Mouse (Mus musculus) forebrain, postnatal 0 days (tissue): ENCODE measurements around the gene Top2b. TPM values are rescaled to one million over a fixed set of nuclear protein-coding genes. Genes with fewer than 3 reads are reported as not detected.

Experiments used
- ATAC-seq: fragments of 200-750 bp; cut with Nextera tagmentation; 2 replicates; pipeline ENCODE4 v1.8.0; 2017; ENCODE audit warnings: mild to moderate bottlenecking, moderate library complexity
- DNase-seq: peaks from one replicate; pipeline ENCODE4 v3.0.0-alpha.2; 2015
- H3K27ac ChIP-seq: fragments of 300-500 bp; sonication (generic); 2 replicates; pipeline ENCODE4 v1.5.1; 2014; ENCODE audit warnings: low read depth, mild to moderate bottlenecking, antibody characterized with exemption, low read length, moderate library complexity, mixed read lengths
- H3K27me3 ChIP-seq: fragments of 300-500 bp; sonication (generic); 2 replicates; pipeline ENCODE4 v1.6.1; 2014; ENCODE audit warnings: mild to moderate bottlenecking, low read length, mixed read lengths; ENCODE audit not compliant: insufficient read depth
- H3K36me3 ChIP-seq: fragments of 300-500 bp; sonication (generic); 2 replicates; pipeline ENCODE4 v1.6.1; 2014; ENCODE audit warnings: mild to moderate bottlenecking, moderate library complexity; ENCODE audit not compliant: insufficient read depth
- H3K4me1 ChIP-seq: fragments of 300-500 bp; sonication (generic); 2 replicates; pipeline ENCODE4 v1.6.1; 2014; ENCODE audit warnings: antibody characterized with exemption; ENCODE audit not compliant: insufficient read depth
- H3K4me2 ChIP-seq: fragments of 300-500 bp; sonication (generic); 2 replicates; pipeline ENCODE4 v1.6.1; 2014; ENCODE audit warnings: low read depth, mild to moderate bottlenecking, moderate library complexity
- H3K4me3 ChIP-seq: fragments of 300-500 bp; sonication (generic); 2 replicates; pipeline ENCODE4 v1.5.1; 2014; ENCODE audit warnings: low read depth, low read length, mixed read lengths
- H3K9ac ChIP-seq: fragments of 300-500 bp; sonication (generic); 2 replicates; pipeline ENCODE4 v1.6.1; 2014; ENCODE audit warnings: mild to moderate bottlenecking
- H3K9me3 ChIP-seq: fragments of 300-500 bp; sonication (generic); 2 replicates; pipeline ENCODE4 v1.6.1; 2016; ENCODE audit warnings: low read length
- CTCF ChIP-seq: sonication (generic); IDR thresholded peaks from 2 replicates; pipeline ENCODE4 v1.5.1; 2016; ENCODE audit warnings: antibody characterized with exemption, control low read depth, low read depth
- WGBS: fragments of 180-500 bp; shearing (Covaris S2); extraction: QIAGEN DNeasy Blood & Tissue Kit; methylation state at CpG from one replicate; pipeline ENCODE4 v1.1.7; 2014; 5-methylcytosine and 5-hydroxymethylcytosine counted together
- polyA plus RNA-seq: library from polyadenylated mRNA; unstranded; fragments of >200 nt; fragmentation: Nextera tagmentation; extraction: Ambion mirVana; gene quantifications from 2 replicates; pipeline ENCODE4 v1.2.1, GENCODE M21; 2015
- total RNA-seq: library from RNA; depleted of rRNA; stranded (reverse); fragments of >200 nt; gene quantifications from 2 replicates; pipeline ENCODE4 v1.2.3, GENCODE M21; 2014

Top2b gene
- total and polyA plus RNA-seq, 2 experiments from 2014 or later = 52.8 to 198 TPM

GRCm38 (mm10) chr14:16365362-16366173 is 589 bp downstream of the Top2b start:
- DNase-seq = peak; percentile 72
- H3K27me3 ChIP-seq = no peaks in the 10 kb centered on the region
- H3K4me3 ChIP-seq = peak overlapping the region; percentile 82
- no peaks in the 10 kb centered on the region for H3K36me3 ChIP-seq
- 2% methylated on average over 82 of the region's 87 CpGs for WGBS
- H3K9me3 ChIP-seq = no peaks in the 10 kb centered on the region
- H3K9ac ChIP-seq = peak overlapping the region; percentile 99
- H3K4me1 ChIP-seq = peaks cover 11% of the 10 kb centered on the region; the same call in 1 of the 2 replicates
- no peak for TF ChIP-seq CTCF
- peak overlapping the region; percentile 98 for H3K27ac ChIP-seq
- H3K4me2 ChIP-seq = peak overlapping the region; percentile 85
- peak; percentile 65 for ATAC-seq

DNA sequence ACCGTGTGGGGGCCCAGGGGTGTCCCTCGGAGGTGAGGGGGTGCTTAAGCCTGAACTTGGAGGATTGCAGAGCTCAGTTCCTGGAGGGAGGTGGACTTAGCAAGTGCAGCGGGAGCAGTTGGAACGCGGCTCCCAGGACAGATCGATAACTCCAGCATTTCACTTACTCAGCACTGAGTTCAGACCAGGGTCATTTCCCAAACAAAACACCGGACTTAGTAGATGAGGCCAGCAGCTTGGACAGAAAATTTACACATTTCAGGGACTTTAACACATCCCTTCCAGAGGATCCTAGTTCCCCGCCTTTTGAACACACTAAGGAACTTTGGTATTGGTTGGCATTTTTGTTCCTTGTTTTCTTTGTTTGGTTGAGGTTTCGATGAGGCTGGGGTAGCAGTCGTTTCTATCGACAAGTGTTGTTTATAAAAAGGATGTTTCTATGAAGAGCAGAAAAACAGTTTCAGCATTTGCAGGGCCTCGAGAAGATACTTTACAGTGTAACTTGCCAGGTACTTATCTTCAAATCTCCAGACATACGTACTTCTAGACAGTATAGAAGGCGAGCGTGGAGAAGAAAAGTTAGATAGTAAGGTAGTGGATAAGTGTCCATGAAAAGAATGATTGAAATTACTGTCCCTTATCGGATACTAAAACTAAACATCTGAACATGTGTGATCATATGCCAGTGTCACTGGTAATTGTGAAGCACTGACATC is 1.4 kb downstream of the Top2b start:
- Histone ChIP-seq H3K4me1 (peaks cover 11% of the 10 kb centered on the region; the same call in 1 of the 2 replicates), H3K9me3 (no peaks in the 10 kb centered on the region), H3K36me3 (no peaks in the 10 kb centered on the region), H3K9ac (peak overlapping the region; percentile 99), H3K4me2 (peak overlapping the region; percentile 85), H3K4me3 (peak overlapping the region; percentile 82), H3K27me3 (no peaks in the 10 kb centered on the region), H3K27ac (peak overlapping the region; percentile 98)
- no peak for ATAC-seq
- WGBS = 11% methylated on average over 16 of the region's 16 CpGs
- no peak for TF ChIP-seq CTCF
- DNase-seq = peak; percentile 50

DNA sequence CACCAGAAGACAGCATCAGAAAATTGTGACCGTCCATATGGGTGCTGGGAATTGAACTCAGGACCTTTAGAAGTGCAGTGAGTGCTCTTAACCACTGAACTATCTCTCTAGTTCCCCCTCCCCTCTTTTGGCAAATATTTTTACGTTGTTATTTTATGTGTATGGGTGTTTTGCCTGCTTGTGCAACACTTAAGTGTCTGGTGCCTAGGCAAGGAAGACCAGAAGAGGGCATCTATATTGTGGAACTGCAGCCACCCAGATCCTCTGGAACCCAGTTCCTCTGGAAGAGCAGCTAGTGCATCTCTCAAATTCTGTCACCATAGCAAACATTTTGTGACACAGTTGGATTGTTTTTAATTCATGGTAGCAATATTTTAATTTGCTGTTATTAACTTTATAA is 2.0 kb downstream of the Top2b start:
- no peak for ATAC-seq
- Histone ChIP-seq H3K9me3 (no peaks in the 10 kb centered on the region), H3K4me2 (peak overlapping the region; percentile 85), H3K27ac (no peak overlapping the region), H3K4me1 (peaks cover 11% of the 10 kb centered on the region; the same call in 1 of the 2 replicates), H3K36me3 (no peaks in the 10 kb centered on the region), H3K27me3 (no peaks in the 10 kb centered on the region), H3K4me3 (peak overlapping the region; percentile 82), H3K9ac (peak overlapping the region; percentile 28; the same call in 1 of the 2 replicates)
- peak; percentile 27; the same call in 1 of the 2 replicates for TF ChIP-seq CTCF
- WGBS = 35% methylated on average over 2 of the region's 2 CpGs
- DNase-seq = no peak

DNA sequence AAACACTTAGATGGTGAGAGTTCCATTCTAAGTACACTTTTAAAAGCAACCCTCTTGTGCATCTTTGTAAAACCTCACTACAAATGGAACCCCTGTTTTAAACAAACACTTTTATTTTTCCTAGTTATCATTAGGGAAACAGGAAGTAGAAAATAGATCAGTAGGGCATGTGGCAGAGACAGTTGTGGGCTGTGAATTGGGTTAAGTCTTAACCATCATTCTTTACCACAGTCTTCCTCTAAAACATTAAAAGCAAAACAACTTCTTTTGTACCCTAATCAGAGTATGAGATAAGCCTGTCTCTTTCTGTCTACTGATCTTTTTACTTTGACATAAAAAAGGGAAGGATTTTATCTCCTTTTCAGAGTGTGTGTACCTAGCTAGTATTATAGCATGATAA is 7.8 kb downstream of the Top2b start:
- DNase-seq (no peak), ATAC-seq (no peak)
- H3K4me3 ChIP-seq = no peak overlapping the region

DNA sequence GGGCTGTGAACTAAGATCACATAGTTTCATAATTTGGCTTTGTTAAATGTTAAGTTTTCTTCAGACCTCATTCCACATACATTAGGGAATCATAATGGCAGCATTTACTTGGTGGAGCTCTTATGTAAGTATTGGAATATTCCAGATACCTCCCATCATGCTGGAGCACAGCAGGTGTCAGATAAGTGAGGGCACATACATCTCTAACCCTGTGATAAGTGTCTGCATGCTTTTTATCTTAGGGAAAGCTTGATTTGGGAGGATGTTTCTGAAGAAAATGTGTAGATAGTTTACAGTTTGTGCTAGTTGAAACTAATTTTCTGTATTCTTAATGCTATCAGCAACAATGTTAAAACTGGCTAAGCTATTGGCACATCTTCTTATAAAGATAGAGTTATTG is 8.2 kb downstream of the Top2b start:
- TF ChIP-seq CTCF = no peak
- Histone ChIP-seq H3K27ac (no peak overlapping the region), H3K9ac (no peak overlapping the region), H3K4me1 (no peaks in the 10 kb centered on the region), H3K9me3 (no peaks in the 10 kb centered on the region), H3K4me3 (no peak overlapping the region), H3K4me2 (no peak overlapping the region), H3K27me3 (no peaks in the 10 kb centered on the region), H3K36me3 (no peaks in the 10 kb centered on the region; the same call in 1 of the 2 replicates)
- DNase-seq (no peak), ATAC-seq (no peak)

More for the DNA sequence above, 7.8 kb downstream of the Top2b start:
- Histone ChIP-seq H3K9me3 (no peaks in the 10 kb centered on the region), H3K27me3 (no peaks in the 10 kb centered on the region), H3K36me3 (no peaks in the 10 kb centered on the region; the same call in 1 of the 2 replicates), H3K4me1 (0 out of 2 replicates have a peak, but pooled peaks cover 3% of the 10 kb centered on the region), H3K9ac (no peak overlapping the region), H3K27ac (no peak overlapping the region), H3K4me2 (no peak overlapping the region)
- TF ChIP-seq CTCF = no peak

- no peaks in the 10 kb centered on the region for H3K9me3 ChIP-seq
- no peak overlapping the region for H3K4me2 ChIP-seq
- H3K9ac ChIP-seq = peak overlapping the region; percentile 34; the same call in 1 of the 2 replicates
- ATAC-seq (peak; percentile 93), DNase-seq (peak; percentile 85)
- H3K4me1 ChIP-seq = no peaks in the 10 kb centered on the region
- peak overlapping the region; percentile 54; the same call in 1 of the 2 replicates for H3K27ac ChIP-seq
- H3K36me3 ChIP-seq = no peaks in the 10 kb centered on the region; the same call in 1 of the 2 replicates
- TF ChIP-seq CTCF = peak; percentile 87
- H3K4me3 ChIP-seq = no peak overlapping the region
- H3K27me3 ChIP-seq = no peaks in the 10 kb centered on the region
- WGBS = 0% methylated on average over 2 of the region's 2 CpGs
Measured at GRCm38 (mm10) chr14:16379917-16380570, 15.1 kb downstream of the Top2b start.
